ENCODE assay signal across 8 mouse cellular contexts in genomic region chr12:3427891-3428775, GRCm38 (mm10). TPM values are rescaled to one million over a fixed set of nuclear protein-coding genes. Genes with fewer than 3 reads are reported as not detected.
DNase-seq lines count a peak whose midpoint lies in the region; ATAC-seq and TF ChIP-seq lines count a peak whose summit lies in the region.

No protein-coding gene starts in this region.

- peaks cover 5% of the 10 kb centered on the region for H3K36me3 ChIP-seq in C2C12 (ENCODE audit: control insufficient read depth, insufficient read depth)
- H3K36me3 ChIP-seq in forebrain, embryonic 14.5 days (ENCODE audit: control insufficient read depth, insufficient read depth, low read length): no peaks in the 10 kb centered on the region
- H3K36me3 ChIP-seq in liver, embryonic 14.5 days (replicated peaks; ENCODE audit: control insufficient read depth, insufficient read depth, low read depth): peaks cover 4% of the 10 kb centered on the region; the same call in 1 of the 2 replicates

- peak overlapping the region; percentile 96 for H3K27ac ChIP-seq in gastrocnemius, adult 2 months
- no peak overlapping the region for H3K27ac ChIP-seq in forebrain, embryonic 14.5 days (ENCODE audit: low read depth, low read length)
- peak overlapping the region; percentile 96 for H3K27ac ChIP-seq in liver, embryonic 14.5 days

- no peak for TF ChIP-seq CTCF in gastrocnemius, adult 2 months (IDR thresholded peaks at IDR 0.05)
- TF ChIP-seq CTCF in C2C12 (IDR thresholded peaks at IDR 0.05; ENCODE audit: control insufficient read depth, insufficient read depth, insufficient read length): no peak
- TF ChIP-seq CTCF in liver, embryonic 14.5 days (IDR thresholded peaks at IDR 0.05; ENCODE audit: low read depth): peak; percentile 35

- peaks cover 5% of the 10 kb centered on the region for H3K4me1 ChIP-seq in forebrain, embryonic 14.5 days (ENCODE audit: control insufficient read depth, insufficient read depth, low read length)
- peaks cover 18 to 23% of the 10 kb centered on the region in 2 experiments for H3K4me1 ChIP-seq in liver, embryonic 14.5 days (replicated peaks; ENCODE audit: control insufficient read depth in 2 of 2, insufficient read depth in 2 of 2, low read length in 1 of 2)

- H3K9me3 ChIP-seq in forebrain, embryonic 14.5 days (replicated peaks; ENCODE audit: control insufficient read depth, low read length): no peaks in the 10 kb centered on the region
- H3K9me3 ChIP-seq in liver, embryonic 14.5 days (ENCODE audit: control insufficient read depth, low read length): no peaks in the 10 kb centered on the region

- H3K79me2 ChIP-seq in C2C12 (ENCODE audit: control insufficient read depth, insufficient read depth): peaks cover 89% of the 10 kb centered on the region

- peak overlapping the region; percentile 66 for H3K4me2 ChIP-seq in forebrain, embryonic 14.5 days (ENCODE audit: low read length)
- H3K4me2 ChIP-seq in liver, embryonic 14.5 days (ENCODE audit: low read depth): peak overlapping the region; percentile 83

- intact Hi-C loops in gastrocnemius, adult 2 months (cut with DNase I): loop anchor here (5.0 kb wide), 1 partner anchor 116 kb away; no protein-coding TSS in a partner anchor
- intact Hi-C loops in gastrocnemius, postnatal 14 days (cut with DNase I; ENCODE audit: low total_unique reads): no loop called here

- peak overlapping the region; percentile 94 for H3K4me3 ChIP-seq in gastrocnemius, adult 2 months
- peak overlapping the region; percentile 99 for H3K4me3 ChIP-seq in C2C12 (ENCODE audit: insufficient read depth, poor library complexity, severe bottlenecking)
- H3K4me3 ChIP-seq in forebrain, embryonic 14.5 days (ENCODE audit: low read depth, low read length): peak overlapping the region; percentile 81
- H3K4me3 ChIP-seq in liver, embryonic 14.5 days (ENCODE audit: insufficient read depth in 1 of 2, low read depth in 2 of 2, low read length in 2 of 2): peak overlapping the region; percentile 81 to 93

- no peak for TF ChIP-seq EP300 in liver, embryonic 14.5 days (IDR thresholded peaks at IDR 0.05; ENCODE audit: low read depth)

- H3K9ac ChIP-seq in forebrain, embryonic 14.5 days (ENCODE audit: low read length): peak overlapping the region; percentile 84; the same call in 1 of the 2 replicates
- H3K9ac ChIP-seq in liver, embryonic 14.5 days (replicated peaks): peak overlapping the region; percentile 99

- ATAC-seq in forebrain, embryonic 14.5 days: no peak
- ATAC-seq in liver, embryonic 14.5 days (ENCODE audit: insufficient read depth): no peak

- H3K27me3 ChIP-seq in C2C12 (ENCODE audit: control insufficient read depth, insufficient read depth, insufficient read length): no peaks in the 10 kb centered on the region
- no peaks in the 10 kb centered on the region for H3K27me3 ChIP-seq in forebrain, embryonic 14.5 days (replicated peaks; ENCODE audit: control insufficient read depth, insufficient read depth, low read length)
- H3K27me3 ChIP-seq in liver, embryonic 14.5 days (ENCODE audit: control insufficient read depth, insufficient read depth, low read length): no peaks in the 10 kb centered on the region

- 72% methylated on average over 11 of the region's 11 CpGs for WGBS in forebrain, embryonic 14.5 days
- WGBS in liver, embryonic 14.5 days (ENCODE audit: insufficient replicate concordance): 46% methylated on average over 11 of the region's 11 CpGs

- H3K79me3 ChIP-seq in C2C12 (ENCODE audit: low read depth): peaks cover 71% of the 10 kb centered on the region

- DNase-seq in gastrocnemius, adult 2 months: no peak
- no peak for DNase-seq in gastrocnemius, postnatal 14 days
- no peak for DNase-seq in forebrain, embryonic 14.5 days (ENCODE audit: low spot score)
- DNase-seq in liver, embryonic 14.5 days (ENCODE audit: low read depth in 3 of 3, low spot score in 3 of 3): no peak
- DNase-seq in urinary bladder, postnatal 10 days (ENCODE audit: low spot score): no peak
- no peak for DNase-seq in adrenal gland, adult 2 months
- DNase-seq in c-Kit-positive CD71-positive TER-119-positive erythroid progenitor cells, embryonic 14.5 days (ENCODE audit: low spot score): no peak

- H3ac ChIP-seq in C2C12 (ENCODE audit: control insufficient read depth, insufficient read length, low read depth): no peak overlapping the region

TF ChIP-seq in C2C12, 6 proteins besides CTCF, POLR2A, EP300 and RAD21:
- TF ChIP-seq MYOD1 (IDR thresholded peaks at IDR 0.05; ENCODE audit: control insufficient read depth, insufficient read length, low read depth) (no peak), CEBPB (IDR thresholded peaks at IDR 0.05; ENCODE audit: low read depth) (no peak), FOSL1 (IDR thresholded peaks at IDR 0.05; ENCODE audit: insufficient read depth, low read length, poor library complexity, severe bottlenecking) (no peak), USF1 (IDR thresholded peaks at IDR 0.05; ENCODE audit: low read depth) (no peak), MYOG (IDR thresholded peaks at IDR 0.05; ENCODE audit: control insufficient read depth, extremely low read depth, insufficient read length) (no peak), MAX (IDR thresholded peaks at IDR 0.05) (no peak)
TF ChIP-seq in C2C12: peak in this region for 0.

RNA-seq across cellular contexts. Expression of gene Asxl2, which starts 1.5 kb away (rescaled TPM):
- total RNA-seq in gastrocnemius, adult 2 months (2021): 10 to 100 TPM; 15.6 to 15.7 TPM
- 10 to 100 TPM; 15.3 to 15.6 TPM for total RNA-seq in gastrocnemius, postnatal 14 days (2021)
- polyA plus RNA-seq in C2C12 (2012; fragmentation: generic; extraction: Trizol): 5.9 TPM
- polyA plus RNA-seq in forebrain, embryonic 14.5 days (2014; fragmentation: Nextera tagmentation; extraction: Ambion mirVana): 8.9 and 12.2 TPM in 2 replicates
- 5.9 and 6.7 TPM in 2 replicates for polyA plus RNA-seq in liver, embryonic 14.5 days (2012; rRNA removed)
- polyA plus RNA-seq in liver, embryonic 14.5 days (2014; fragmentation: Nextera tagmentation; extraction: Ambion mirVana): 7.2 and 8.9 TPM in 2 replicates
- total RNA-seq in adrenal gland, adult 2 months (2021): 10 to 100 TPM; 29.9 to 40.4 TPM
- 6.4 and 6.7 TPM in 2 replicates for polyA plus RNA-seq in adrenal gland, adult 2 months (2012; rRNA removed)
